Mouse (Mus musculus): ENCODE results near the gene Aspg.

The Aspg gene

DNA sequence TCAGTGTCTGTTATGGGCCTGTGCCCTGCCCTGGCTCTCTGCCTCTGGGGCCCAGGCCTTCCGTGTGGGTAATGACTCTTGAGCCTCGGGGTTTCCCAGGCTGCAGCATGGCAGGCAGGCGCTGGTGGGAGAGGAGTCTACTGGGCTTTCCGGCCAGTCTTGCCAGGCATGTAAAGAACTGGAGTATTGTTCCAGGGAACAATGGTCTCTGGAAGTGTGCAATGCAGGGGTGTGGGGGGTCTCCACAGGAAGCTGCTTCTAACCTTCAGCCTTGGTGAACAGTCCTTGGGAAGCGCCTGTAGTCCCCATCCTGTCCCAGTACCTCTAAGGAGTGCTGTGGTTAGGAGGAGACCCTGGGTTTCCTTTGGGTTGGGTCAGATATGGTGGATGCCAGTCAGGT is 40.9 kb downstream of the Aspg start:
- peaks cover 78% of the 10 kb centered on the region for H3K4me1 ChIP-seq (replicated peaks; ENCODE audit: low read depth, low read length)
- peaks cover 67% of the 10 kb centered on the region for H3K27me3 ChIP-seq (ENCODE audit: insufficient read depth, low read length)
- H3K36me3 ChIP-seq (ENCODE audit: insufficient read depth, low read length): peaks cover 4% of the 10 kb centered on the region; the same call in 1 of the 2 replicates
- H3K9me3 ChIP-seq (ENCODE audit: low read length): no peaks in the 10 kb centered on the region
- TF ChIP-seq CTCF (conservative IDR thresholded peaks at IDR 0.05; ENCODE audit: low read length): no peak
- no peak for TF ChIP-seq NANOG (IDR thresholded peaks at IDR 0.05; ENCODE audit: borderline replicate concordance, low read length)
- no peak for TF ChIP-seq POU5F1 (IDR thresholded peaks at IDR 0.05; ENCODE audit: borderline replicate concordance, low read length)
- H3K4me3 ChIP-seq (replicated peaks; ENCODE audit: low read length): peak overlapping the region; percentile 81

DNA sequence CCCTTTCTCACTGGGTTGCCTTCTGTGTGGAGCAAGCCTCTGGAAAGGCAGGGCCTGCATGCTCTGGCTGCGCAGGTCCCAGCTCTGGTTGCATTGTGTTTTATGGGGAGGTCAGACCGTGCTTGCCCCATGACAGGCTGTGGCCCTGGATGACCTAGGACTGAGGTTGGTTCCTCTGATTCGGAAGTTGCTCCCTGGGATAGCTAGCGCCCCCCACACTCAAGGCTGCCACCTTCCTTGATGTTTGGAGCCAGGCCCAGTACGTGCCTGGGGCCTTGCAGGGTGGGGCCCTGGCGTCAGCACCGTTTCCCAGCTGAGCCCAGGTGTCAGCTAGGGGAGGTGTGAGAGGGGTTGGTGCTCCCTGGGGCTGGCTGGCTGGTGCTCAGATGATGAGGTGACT is 43.5 kb downstream of the Aspg start:
- no peak for TF ChIP-seq NANOG (IDR thresholded peaks at IDR 0.05; ENCODE audit: borderline replicate concordance, low read length)
- no peak for TF ChIP-seq CTCF (conservative IDR thresholded peaks at IDR 0.05; ENCODE audit: low read length)
- TF ChIP-seq POU5F1 (IDR thresholded peaks at IDR 0.05; ENCODE audit: borderline replicate concordance, low read length): no peak
- Histone ChIP-seq H3K9me3 (ENCODE audit: low read length) (no peaks in the 10 kb centered on the region), H3K27me3 (ENCODE audit: insufficient read depth, low read length) (peaks cover 42% of the 10 kb centered on the region), H3K4me3 (replicated peaks; ENCODE audit: low read length) (no peak overlapping the region), H3K4me1 (replicated peaks; ENCODE audit: low read depth, low read length) (peaks cover 85% of the 10 kb centered on the region), H3K36me3 (ENCODE audit: insufficient read depth, low read length) (peaks cover 4% of the 10 kb centered on the region; the same call in 1 of the 2 replicates)

DNA sequence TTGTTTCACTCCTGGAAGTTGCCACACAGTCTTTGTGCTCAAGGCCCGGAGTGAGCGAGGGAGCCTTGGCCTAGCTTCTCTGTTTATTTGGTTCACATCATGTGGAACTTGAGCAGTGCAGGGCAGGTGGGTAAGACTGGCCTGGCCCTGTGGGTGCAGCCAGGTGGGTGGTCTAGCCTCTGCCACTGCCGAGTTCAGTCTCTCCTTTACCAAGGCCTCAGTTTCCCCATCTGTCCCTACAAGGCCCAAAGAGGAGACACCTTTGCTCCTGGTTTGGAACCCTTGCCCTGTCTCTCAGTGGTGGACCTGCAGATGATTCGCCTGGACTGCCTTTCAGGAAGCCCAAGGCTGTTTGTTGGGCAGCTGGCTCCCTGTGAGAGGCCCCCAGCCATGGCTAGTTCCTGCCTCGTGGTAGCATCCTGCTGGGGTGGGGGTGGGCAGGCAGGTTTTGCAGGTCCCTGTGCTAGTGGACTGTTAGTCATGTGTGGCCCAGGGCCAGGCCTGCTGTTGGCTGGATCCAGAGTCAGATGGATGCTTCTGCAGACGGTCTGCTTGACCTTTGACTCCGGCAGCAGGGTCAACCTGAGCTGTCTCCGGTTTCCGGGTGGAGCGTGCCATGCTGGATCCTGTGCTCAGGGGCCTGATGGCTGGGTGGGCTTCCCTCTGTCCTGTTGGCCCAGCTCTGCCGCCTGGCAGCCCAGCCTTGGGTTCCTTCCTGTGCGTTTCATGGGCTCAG is 44.9 kb downstream of the Aspg start:
- H3K27me3 ChIP-seq (ENCODE audit: insufficient read depth, low read length): peaks cover 34% of the 10 kb centered on the region
- peaks cover 4% of the 10 kb centered on the region; the same call in 1 of the 2 replicates for H3K36me3 ChIP-seq (ENCODE audit: insufficient read depth, low read length)
- 0 out of 2 replicates have a peak overlapping the region, but pooled peaks have one; percentile 32 for H3K4me3 ChIP-seq (replicated peaks; ENCODE audit: low read length)
- H3K9me3 ChIP-seq (ENCODE audit: low read length): no peaks in the 10 kb centered on the region
- peaks cover 92% of the 10 kb centered on the region for H3K4me1 ChIP-seq (replicated peaks; ENCODE audit: low read depth, low read length)
- TF ChIP-seq CTCF (conservative IDR thresholded peaks at IDR 0.05; ENCODE audit: low read length) (no peak), NANOG (IDR thresholded peaks at IDR 0.05; ENCODE audit: borderline replicate concordance, low read length) (no peak), POU5F1 (IDR thresholded peaks at IDR 0.05; ENCODE audit: borderline replicate concordance, low read length) (no peak)

DNA sequence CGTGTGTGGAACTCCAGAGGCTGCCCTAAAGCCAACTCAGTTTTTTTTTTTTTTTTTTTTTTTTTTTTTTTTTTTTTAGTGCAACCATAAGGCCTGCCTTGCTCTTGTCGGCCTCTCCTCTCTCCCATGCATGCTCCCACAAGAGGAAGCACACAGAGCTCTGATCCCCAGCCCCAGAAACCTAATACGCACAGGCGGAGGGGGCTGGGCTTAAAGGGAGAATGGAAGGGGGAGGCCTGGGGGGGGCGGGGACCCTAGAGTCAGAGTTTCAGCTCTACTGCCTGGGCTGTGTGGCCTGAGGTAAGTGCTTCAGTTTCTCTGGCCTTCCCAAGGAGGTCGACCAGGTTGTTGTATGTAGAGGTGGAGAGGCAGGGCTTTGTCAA is 45.5 kb downstream of the Aspg start:
- TF ChIP-seq NANOG (IDR thresholded peaks at IDR 0.05; ENCODE audit: borderline replicate concordance, low read length) (no peak), CTCF (conservative IDR thresholded peaks at IDR 0.05; ENCODE audit: low read length) (no peak), POU5F1 (IDR thresholded peaks at IDR 0.05; ENCODE audit: borderline replicate concordance, low read length) (no peak)
- no peaks in the 10 kb centered on the region for H3K9me3 ChIP-seq (ENCODE audit: low read length)
- H3K27me3 ChIP-seq (ENCODE audit: insufficient read depth, low read length): peaks cover 28% of the 10 kb centered on the region
- peaks cover 89% of the 10 kb centered on the region for H3K4me1 ChIP-seq (replicated peaks; ENCODE audit: low read depth, low read length)
- peaks cover 4% of the 10 kb centered on the region for H3K36me3 ChIP-seq (ENCODE audit: insufficient read depth, low read length)
- 0 out of 2 replicates have a peak overlapping the region, but pooled peaks have one; percentile 32 for H3K4me3 ChIP-seq (replicated peaks; ENCODE audit: low read length)

DNA sequence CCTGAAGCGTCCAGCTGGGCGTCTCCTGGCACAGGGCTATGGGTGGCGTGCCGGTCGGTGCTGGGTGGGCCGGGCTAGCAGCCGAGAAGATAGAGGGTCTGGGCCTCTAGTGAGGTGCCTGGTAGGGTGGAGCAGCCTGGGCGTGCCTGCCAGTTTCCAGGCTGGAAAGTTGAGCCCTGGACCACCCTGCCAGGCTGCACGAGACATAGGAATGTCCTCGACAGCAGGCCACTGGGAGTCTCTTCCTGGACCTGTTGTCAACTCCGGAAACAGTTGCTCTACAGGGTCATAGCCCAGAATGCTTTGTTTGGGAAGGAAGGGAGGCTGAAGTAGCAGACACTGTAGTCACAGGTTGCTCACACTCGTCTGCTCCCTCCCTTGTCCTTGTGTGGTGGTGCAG is 47.1 kb downstream of the Aspg start:
- Histone ChIP-seq H3K4me3 (replicated peaks; ENCODE audit: low read length) (no peak overlapping the region), H3K36me3 (ENCODE audit: insufficient read depth, low read length) (peaks cover 16% of the 10 kb centered on the region), H3K9me3 (ENCODE audit: low read length) (no peaks in the 10 kb centered on the region), H3K4me1 (replicated peaks; ENCODE audit: low read depth, low read length) (peaks cover 81% of the 10 kb centered on the region), H3K27me3 (ENCODE audit: insufficient read depth, low read length) (peaks cover 12% of the 10 kb centered on the region)
- TF ChIP-seq CTCF (conservative IDR thresholded peaks at IDR 0.05; ENCODE audit: low read length): no peak
- no peak for TF ChIP-seq POU5F1 (IDR thresholded peaks at IDR 0.05; ENCODE audit: borderline replicate concordance, low read length)
- no peak for TF ChIP-seq NANOG (IDR thresholded peaks at IDR 0.05; ENCODE audit: borderline replicate concordance, low read length)

DNA sequence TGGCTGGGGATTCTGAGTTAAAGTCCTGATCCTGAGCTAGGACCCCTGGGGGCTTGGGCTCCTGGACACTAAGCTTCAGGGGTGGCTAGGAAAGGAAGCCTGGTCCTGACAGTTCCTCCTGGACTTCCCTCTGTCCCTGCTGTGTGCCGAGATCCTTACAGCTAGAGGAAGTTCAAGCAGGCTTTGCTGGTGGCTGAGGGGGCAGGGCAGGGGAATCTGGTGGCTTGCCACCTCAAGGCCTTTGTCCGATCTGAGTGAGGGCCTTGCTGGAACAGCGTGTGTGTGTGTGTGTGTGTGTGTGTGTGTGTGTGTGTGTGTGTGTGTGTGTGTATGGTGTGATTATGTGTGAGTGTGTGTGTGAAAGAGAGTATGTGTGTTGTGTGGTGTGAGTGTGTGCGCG is 48.0 kb downstream of the Aspg start:
- TF ChIP-seq NANOG (IDR thresholded peaks at IDR 0.05; ENCODE audit: borderline replicate concordance, low read length) (no peak), POU5F1 (IDR thresholded peaks at IDR 0.05; ENCODE audit: borderline replicate concordance, low read length) (no peak), CTCF (conservative IDR thresholded peaks at IDR 0.05; ENCODE audit: low read length) (no peak)
- Histone ChIP-seq H3K27me3 (ENCODE audit: insufficient read depth, low read length) (peaks cover 3% of the 10 kb centered on the region), H3K4me3 (replicated peaks; ENCODE audit: low read length) (no peak overlapping the region), H3K9me3 (ENCODE audit: low read length) (no peaks in the 10 kb centered on the region), H3K4me1 (replicated peaks; ENCODE audit: low read depth, low read length) (peaks cover 79% of the 10 kb centered on the region), H3K36me3 (ENCODE audit: insufficient read depth, low read length) (peaks cover 22% of the 10 kb centered on the region)

DNA sequence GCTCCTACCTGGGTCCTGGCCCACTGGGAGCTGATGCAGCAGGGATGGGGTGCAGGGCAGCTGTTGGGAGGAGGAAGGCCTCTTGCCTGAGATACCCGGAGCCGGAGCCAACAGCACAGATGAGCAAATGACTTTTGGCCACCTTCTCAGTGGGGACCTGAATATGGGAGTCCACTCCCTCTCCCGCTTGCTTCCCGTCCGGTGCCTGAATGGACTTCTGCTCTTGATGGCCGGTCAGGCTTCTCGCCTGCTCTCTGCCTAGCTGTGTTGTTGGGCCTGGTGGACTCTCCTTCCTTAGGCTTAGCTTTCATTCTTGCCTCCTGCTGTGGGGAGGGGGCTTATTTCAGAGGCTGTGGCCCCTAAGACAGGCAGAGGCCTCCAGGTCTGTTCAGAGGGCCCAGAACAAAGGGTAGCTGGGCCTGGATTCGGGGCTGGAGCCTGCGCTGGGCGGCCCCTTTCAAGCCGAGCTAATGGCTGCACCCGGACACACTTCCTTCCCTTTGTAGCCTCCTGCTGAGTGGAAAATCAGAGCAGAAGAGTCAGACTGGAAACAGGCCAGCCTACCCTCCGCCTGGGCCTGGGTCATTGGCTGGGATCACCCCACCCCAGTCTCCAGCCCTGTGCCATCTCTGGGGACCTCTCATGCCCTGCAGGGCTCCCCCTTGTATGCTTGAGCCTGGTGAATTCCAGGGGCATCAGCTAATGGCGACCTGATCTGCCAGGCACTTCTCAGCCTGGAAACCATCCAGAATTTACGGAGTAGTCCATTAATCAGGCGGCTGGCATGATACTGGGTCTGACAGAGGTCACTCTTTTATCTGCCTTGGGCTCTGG is 49.0 kb downstream of the Aspg start:
- no peak overlapping the region for H3K4me3 ChIP-seq (replicated peaks; ENCODE audit: low read length)
- no peak for TF ChIP-seq POU5F1 (IDR thresholded peaks at IDR 0.05; ENCODE audit: borderline replicate concordance, low read length)
- no peak for TF ChIP-seq NANOG (IDR thresholded peaks at IDR 0.05; ENCODE audit: borderline replicate concordance, low read length)
- TF ChIP-seq CTCF (conservative IDR thresholded peaks at IDR 0.05; ENCODE audit: low read length): no peak
- H3K27me3 ChIP-seq (ENCODE audit: insufficient read depth, low read length): peaks cover 1% of the 10 kb centered on the region; the same call in 1 of the 2 replicates
- peaks cover 19% of the 10 kb centered on the region for H3K36me3 ChIP-seq (ENCODE audit: insufficient read depth, low read length)
- peaks cover 69% of the 10 kb centered on the region for H3K4me1 ChIP-seq (replicated peaks; ENCODE audit: low read depth, low read length)
- no peaks in the 10 kb centered on the region for H3K9me3 ChIP-seq (ENCODE audit: low read length)

DNA sequence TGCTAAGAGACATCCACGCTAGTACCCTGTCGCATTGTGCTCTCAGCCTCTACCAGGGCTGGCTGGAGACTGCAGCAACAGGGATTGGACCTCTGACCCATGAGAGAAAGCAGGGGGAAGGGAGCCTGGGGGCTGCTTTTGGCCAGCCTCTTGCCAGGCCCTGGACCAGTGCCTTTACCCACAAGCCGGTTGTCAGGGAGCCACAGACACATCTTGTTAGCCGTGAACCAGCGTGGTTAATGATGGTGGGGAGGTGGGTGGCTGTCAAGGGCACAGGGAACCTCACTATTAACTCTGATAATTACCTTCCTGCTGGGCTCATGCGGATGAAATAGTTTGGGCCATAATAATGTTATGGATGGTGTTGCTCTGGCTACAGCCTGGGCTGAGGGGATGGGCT is 50.3 kb downstream of the Aspg start:
- H3K36me3 ChIP-seq (ENCODE audit: insufficient read depth, low read length): peaks cover 19% of the 10 kb centered on the region
- peaks cover 69% of the 10 kb centered on the region for H3K4me1 ChIP-seq (replicated peaks; ENCODE audit: low read depth, low read length)

More for the DNA sequence above, 50.3 kb downstream of the Aspg start:
- Histone ChIP-seq H3K9me3 (ENCODE audit: low read length) (no peaks in the 10 kb centered on the region), H3K27me3 (ENCODE audit: insufficient read depth, low read length) (peaks cover 12% of the 10 kb centered on the region), H3K4me3 (replicated peaks; ENCODE audit: low read length) (no peak overlapping the region)
- TF ChIP-seq POU5F1 (IDR thresholded peaks at IDR 0.05; ENCODE audit: borderline replicate concordance, low read length) (no peak), NANOG (IDR thresholded peaks at IDR 0.05; ENCODE audit: borderline replicate concordance, low read length) (no peak), CTCF (conservative IDR thresholded peaks at IDR 0.05; ENCODE audit: low read length) (no peak)

Measured in E14TG2a.4 (cell line).